In genomic region chr17:56897630-56898195, GRCm38 (mm10) we compare ENCODE assay signal across 8 mouse cellular contexts. TPM values are rescaled to one million over a fixed set of nuclear protein-coding genes. Genes with fewer than 3 reads are reported as not detected.
DNase-seq lines count a peak whose midpoint lies in the region; ATAC-seq and TF ChIP-seq lines count a peak whose summit lies in the region.

No protein-coding gene starts in this region.

- H3K79me2 ChIP-seq in liver, adult 2 months (ENCODE audit: control insufficient read depth, insufficient read depth, low read length) = no peaks in the 10 kb centered on the region
- H3K79me2 ChIP-seq in myocyte (ENCODE audit: control insufficient read depth, insufficient read depth) = no peaks in the 10 kb centered on the region

- peak; percentile 45 for DNase-seq in 3134 (ENCODE audit: extremely low read depth, insufficient read length, low spot score)
- DNase-seq in liver, adult 2 months (ENCODE audit: extremely low read depth, low read depth, low spot score) = peak; percentile 64
- peak; percentile 78 to 90 for DNase-seq in spleen, postnatal 4 days (ENCODE audit: low spot score in 2 of 2)

- no peak overlapping the region for H3K27ac ChIP-seq in bone marrow, adult 2 months (ENCODE audit: control insufficient read depth, insufficient read depth, low read depth, low read length, poor library complexity)
- H3K27ac ChIP-seq in embryonic fibroblast, embryonic 13.5 days (ENCODE audit: insufficient read depth, low read length) = no peak overlapping the region
- H3K27ac ChIP-seq in heart, embryonic 12.5 days (ENCODE audit: poor library complexity, severe bottlenecking) = no peak overlapping the region
- H3K27ac ChIP-seq in kidney, embryonic 16.5 days (ENCODE audit: low read length) = no peak overlapping the region
- no peak overlapping the region for H3K27ac ChIP-seq in liver, adult 2 months (replicated peaks; ENCODE audit: insufficient read depth, low read depth, low read length)

- H3K4me2 ChIP-seq in heart, embryonic 12.5 days = no peak overlapping the region
- no peak overlapping the region for H3K4me2 ChIP-seq in kidney, embryonic 16.5 days (replicated peaks; ENCODE audit: low read depth, low read length)
- H3K4me2 ChIP-seq in myocyte (ENCODE audit: low read depth) = no peak overlapping the region

- ATAC-seq in heart, embryonic 12.5 days (ENCODE audit: insufficient number of reproducible peaks, low FRiP score) = peak; percentile 52; the same call in 1 of the 2 replicates
- ATAC-seq in kidney, embryonic 16.5 days (ENCODE audit: low FRiP score, low TSS enrichment) = peak; percentile 62

- H3K27me3 ChIP-seq in heart, embryonic 12.5 days (replicated peaks) = no peaks in the 10 kb centered on the region
- H3K27me3 ChIP-seq in kidney, embryonic 16.5 days (ENCODE audit: insufficient read depth, low read length) = no peaks in the 10 kb centered on the region
- no peaks in the 10 kb centered on the region for H3K27me3 ChIP-seq in liver, adult 2 months (ENCODE audit: control insufficient read depth, insufficient read depth, low read length)
- H3K27me3 ChIP-seq in myocyte (ENCODE audit: control insufficient read depth, insufficient read depth, insufficient read length) = no peaks in the 10 kb centered on the region

- no peak overlapping the region for H3K4me3 ChIP-seq in bone marrow, adult 2 months (replicated peaks; ENCODE audit: control insufficient read depth, low read depth, low read length)
- H3K4me3 ChIP-seq in embryonic fibroblast, embryonic 13.5 days (ENCODE audit: insufficient read depth, low read length) = no peak overlapping the region
- no peak overlapping the region for H3K4me3 ChIP-seq in heart, embryonic 12.5 days
- no peak overlapping the region for H3K4me3 ChIP-seq in kidney, embryonic 16.5 days (ENCODE audit: low read length)
- no peak overlapping the region for H3K4me3 ChIP-seq in liver, adult 2 months (ENCODE audit: insufficient read depth, low read depth, low read length)
- no peak overlapping the region for H3K4me3 ChIP-seq in myocyte

- peak; percentile 98 for TF ChIP-seq CTCF in bone marrow, adult 2 months (IDR thresholded peaks at IDR 0.05; ENCODE audit: control insufficient read depth, insufficient read depth, low read length)
- peak; percentile 96 for TF ChIP-seq CTCF in embryonic fibroblast, embryonic 13.5 days (IDR thresholded peaks at IDR 0.05; ENCODE audit: borderline replicate concordance, insufficient read depth, low read length)
- peak; percentile 97 for TF ChIP-seq CTCF in liver, adult 2 months (IDR thresholded peaks at IDR 0.05; ENCODE audit: low read depth, low read length)

- 70% methylated on average over 7 of the region's 7 CpGs for WGBS in bone marrow, adult 2 months
- 79% methylated on average over 7 of the region's 7 CpGs for WGBS in heart, embryonic 12.5 days
- WGBS in kidney, embryonic 16.5 days = 88% methylated on average over 7 of the region's 7 CpGs
- WGBS in liver, adult 2 months = 73% methylated on average over 7 of the region's 7 CpGs

- H3K9me3 ChIP-seq in heart, embryonic 12.5 days (replicated peaks) = no peaks in the 10 kb centered on the region
- no peaks in the 10 kb centered on the region for H3K9me3 ChIP-seq in kidney, embryonic 16.5 days (ENCODE audit: low read length)

- peaks cover 98% of the 10 kb centered on the region for H3K36me3 ChIP-seq in heart, embryonic 12.5 days
- peaks cover 82% of the 10 kb centered on the region for H3K36me3 ChIP-seq in kidney, embryonic 16.5 days (ENCODE audit: insufficient read depth, low read length)
- no peaks in the 10 kb centered on the region for H3K36me3 ChIP-seq in liver, adult 2 months (ENCODE audit: control insufficient read depth, insufficient read depth, low read length)
- H3K36me3 ChIP-seq in myocyte (ENCODE audit: control insufficient read depth, insufficient read depth) = no peaks in the 10 kb centered on the region

- peaks cover 2% of the 10 kb centered on the region; the same call in 1 of the 2 replicates for H3K4me1 ChIP-seq in bone marrow, adult 2 months (ENCODE audit: control insufficient read depth, insufficient read depth, low read length)
- H3K4me1 ChIP-seq in embryonic fibroblast, embryonic 13.5 days (ENCODE audit: control insufficient read depth, insufficient read depth, low read length) = no peaks in the 10 kb centered on the region
- H3K4me1 ChIP-seq in heart, embryonic 12.5 days (replicated peaks) = no peaks in the 10 kb centered on the region
- no peaks in the 10 kb centered on the region for H3K4me1 ChIP-seq in kidney, embryonic 16.5 days (ENCODE audit: insufficient read depth, low read length)
- no peaks in the 10 kb centered on the region for H3K4me1 ChIP-seq in liver, adult 2 months (ENCODE audit: control insufficient read depth, insufficient read depth, low read length)

- no peak overlapping the region for H3K9ac ChIP-seq in heart, embryonic 12.5 days
- H3K9ac ChIP-seq in kidney, embryonic 16.5 days (replicated peaks; ENCODE audit: low read length) = no peak overlapping the region
- H3K9ac ChIP-seq in liver, adult 2 months (ENCODE audit: low read depth, low read length) = no peak overlapping the region

- TF ChIP-seq POLR2A in bone marrow, adult 2 months (IDR thresholded peaks at IDR 0.05; ENCODE audit: borderline replicate concordance, control insufficient read depth, low read depth, low read length) = no peak
- TF ChIP-seq POLR2A in embryonic fibroblast, embryonic 13.5 days (IDR thresholded peaks at IDR 0.05; ENCODE audit: low read depth, low read length) = no peak
- TF ChIP-seq POLR2A in liver, adult 2 months (IDR thresholded peaks at IDR 0.05; ENCODE audit: extremely low read depth, insufficient read depth, low read length) = no peak
- TF ChIP-seq POLR2A in myocyte (IDR thresholded peaks at IDR 0.05; ENCODE audit: insufficient read length, low read depth) = no peak

- H3ac ChIP-seq in myocyte (ENCODE audit: control insufficient read depth, insufficient read length) = no peak overlapping the region

TF ChIP-seq in myocyte, 11 proteins besides CTCF, POLR2A, EP300 and RAD21:
- peak in 2 of 3 experiments; percentile 67 to 68 for TF ChIP-seq MYOG (IDR thresholded peaks at IDR 0.05; ENCODE audit: control insufficient read depth in 1 of 3, insufficient read depth in 1 of 3, insufficient read length in 2 of 3, low read depth in 2 of 3)
- TF ChIP-seq MYOD1 (IDR thresholded peaks at IDR 0.05; ENCODE audit: control insufficient read depth in 1 of 3, insufficient read length in 2 of 3, low read depth in 2 of 3) = peak in 2 of 3 experiments; percentile 55 to 73
- no peak for TF ChIP-seq POLR2AphosphoS2 (IDR thresholded peaks at IDR 0.05; ENCODE audit: insufficient read length, low read depth)
- TF ChIP-seq MAX (IDR thresholded peaks at IDR 0.05; ENCODE audit: low read depth) = no peak
- peak; percentile 61 for TF ChIP-seq SRF (IDR thresholded peaks at IDR 0.05; ENCODE audit: control insufficient read depth, insufficient read length, low read depth)
- no peak for TF ChIP-seq TCF3 (IDR thresholded peaks at IDR 0.05; ENCODE audit: insufficient read length, low read depth)

RNA-seq across cellular contexts. Expression of gene 1700061G19Rik, which starts 22.4 kb away (rescaled TPM):
- polyA plus RNA-seq in bone marrow, adult 2 months (2011; ENCODE audit: insufficient read depth, insufficient read length, low replicate concordance, missing spikeins) = 0.92 TPM in 1 of 2 replicates, not detected in the other
- not detected in 2 replicates for polyA plus RNA-seq in embryonic fibroblast, embryonic 13.5 days (2011; ENCODE audit: insufficient read length, low read depth, missing spikeins)
- polyA plus RNA-seq in heart, embryonic 12.5 days (2016; fragmentation: Nextera tagmentation; extraction: Ambion mirVana) = 0.33 and 0.36 TPM in 2 replicates
- 0.24 and 0.58 TPM in 2 replicates for polyA plus RNA-seq in kidney, embryonic 16.5 days (2015; fragmentation: Nextera tagmentation; extraction: Ambion mirVana)
- total RNA-seq in liver, adult 2 months (2014; rRNA removed) = not detected in 2 replicates
- 0.02 TPM in 1 of 2 replicates, not detected in the other for polyA plus RNA-seq in liver, adult 2 months (2012; rRNA removed)
- 0.01 TPM for polyA plus RNA-seq in myocyte (2012; fragmentation: generic; extraction: Trizol)

RNA-seq across cellular contexts. Expression of gene Acsbg2, which starts 23.5 kb away (rescaled TPM):
- polyA plus RNA-seq in bone marrow, adult 2 months (2011; ENCODE audit: insufficient read depth, insufficient read length, low replicate concordance, missing spikeins) = not detected in 2 replicates
- not detected in 2 replicates for polyA plus RNA-seq in embryonic fibroblast, embryonic 13.5 days (2011; ENCODE audit: insufficient read length, low read depth, missing spikeins)
- polyA plus RNA-seq in heart, embryonic 12.5 days (2016; fragmentation: Nextera tagmentation; extraction: Ambion mirVana) = not detected in 2 replicates
- polyA plus RNA-seq in kidney, embryonic 16.5 days (2015; fragmentation: Nextera tagmentation; extraction: Ambion mirVana) = not detected in 2 replicates
- not detected in 2 replicates for total RNA-seq in liver, adult 2 months (2014; rRNA removed)
- polyA plus RNA-seq in liver, adult 2 months (2012; rRNA removed) = not detected in 2 replicates
- not detected for polyA plus RNA-seq in myocyte (2012; fragmentation: generic; extraction: Trizol)

RNA-seq across cellular contexts. Expression of gene Mllt1, which starts 37.5 kb away (rescaled TPM):
- 12.1 and 17.3 TPM in 2 replicates for polyA plus RNA-seq in bone marrow, adult 2 months (2011; ENCODE audit: insufficient read depth, insufficient read length, low replicate concordance, missing spikeins)
- 32.8 and 33.6 TPM in 2 replicates for polyA plus RNA-seq in embryonic fibroblast, embryonic 13.5 days (2011; ENCODE audit: insufficient read length, low read depth, missing spikeins)
- 45.3 and 50.6 TPM in 2 replicates for polyA plus RNA-seq in heart, embryonic 12.5 days (2016; fragmentation: Nextera tagmentation; extraction: Ambion mirVana)
- 43.9 and 53.1 TPM in 2 replicates for polyA plus RNA-seq in kidney, embryonic 16.5 days (2015; fragmentation: Nextera tagmentation; extraction: Ambion mirVana)
- total RNA-seq in liver, adult 2 months (2014; rRNA removed) = 3.0 and 4.4 TPM in 2 replicates
- 19.4 and 22.7 TPM in 2 replicates for polyA plus RNA-seq in liver, adult 2 months (2012; rRNA removed)
- 28.5 TPM for polyA plus RNA-seq in myocyte (2012; fragmentation: generic; extraction: Trizol)
